16 mouse cellular contexts compared by ENCODE assay signal in the genomic region with DNA sequence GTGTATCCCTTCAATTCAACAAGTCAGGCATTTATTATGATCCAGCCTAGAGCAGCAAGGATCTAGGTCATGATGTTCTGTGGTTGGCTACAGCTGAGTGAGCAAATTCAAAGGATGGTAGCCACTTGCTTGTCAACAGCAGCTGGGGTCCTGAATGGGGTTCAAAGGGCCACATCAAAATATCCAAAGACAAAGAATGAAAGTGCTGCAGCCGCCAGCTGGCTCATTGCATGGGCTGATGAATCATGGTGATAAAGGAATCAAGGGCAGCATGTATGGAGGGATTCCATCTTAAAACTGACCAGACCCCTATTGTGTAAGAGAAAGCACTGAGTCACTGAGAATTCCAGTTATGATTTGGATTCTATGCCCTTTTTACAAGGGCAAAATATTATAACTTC.
A peak's percentile ranks its signal among the peaks of the same experiment; 100 is the strongest.
DNase-seq lines count a peak whose midpoint lies in the region; ATAC-seq lines count a peak whose summit lies in the region.
"Had no signal": no experiment of that assay in that cellular context is flagged by ENCODE, and none has a peak within 500 bp of the region (broad histone marks: within the 10 kb centered on the region; RNA-seq: fewer than 3 reads in every experiment).

No protein-coding gene starts in this region.

- no peaks in the 10 kb centered on the region for H3K27me3 ChIP-seq in hindbrain, embryonic 11.5 days (ENCODE audit: control insufficient read depth, insufficient read depth, low read length)
- no peaks in the 10 kb centered on the region for H3K27me3 ChIP-seq in hindbrain, embryonic 13.5 days
- H3K27me3 ChIP-seq: limb, embryonic 15.5 days; liver, embryonic 15.5 days; megakaryocyte, embryonic 14.5 days had no signal

- 33% methylated on average over 1 of the region's 1 CpGs for WGBS in hindbrain, embryonic 11.5 days
- WGBS in hindbrain, embryonic 13.5 days: 21% methylated on average over 1 of the region's 1 CpGs

- no peak overlapping the region for H3K27ac ChIP-seq in hindbrain, embryonic 11.5 days (ENCODE audit: low read depth, low read length)
- no peak overlapping the region for H3K27ac ChIP-seq in hindbrain, embryonic 13.5 days
- H3K27ac ChIP-seq: embryonic facial prominence, embryonic 10.5 days; forebrain, embryonic 12.5 days; gastrocnemius, adult 2 months; heart, embryonic 10.5 days; layer of hippocampus, adult 2 months; limb, embryonic 15.5 days; liver, embryonic 15.5 days; stomach, postnatal 0 days had no signal

- H3K4me1 ChIP-seq in hindbrain, embryonic 11.5 days (replicated peaks; ENCODE audit: control insufficient read depth, insufficient read depth, low read length): no peaks in the 10 kb centered on the region
- no peaks in the 10 kb centered on the region for H3K4me1 ChIP-seq in hindbrain, embryonic 13.5 days (replicated peaks)
- H3K4me1 ChIP-seq: embryonic facial prominence, embryonic 10.5 days; forebrain, embryonic 12.5 days; heart, embryonic 10.5 days; limb, embryonic 15.5 days; liver, embryonic 15.5 days; megakaryocyte, embryonic 14.5 days had no signal

- ATAC-seq in hindbrain, embryonic 11.5 days (ENCODE audit: low FRiP score): peak; percentile 53
- ATAC-seq in hindbrain, embryonic 13.5 days (ENCODE audit: low FRiP score): no peak

- H3K36me3 ChIP-seq in hindbrain, embryonic 11.5 days (ENCODE audit: control insufficient read depth, insufficient read depth, low read length): no peaks in the 10 kb centered on the region
- no peaks in the 10 kb centered on the region for H3K36me3 ChIP-seq in hindbrain, embryonic 13.5 days
- H3K36me3 ChIP-seq: embryonic facial prominence, embryonic 10.5 days; forebrain, embryonic 12.5 days; heart, embryonic 10.5 days; limb, embryonic 15.5 days; liver, embryonic 15.5 days had no signal

- no peak overlapping the region for H3K9ac ChIP-seq in hindbrain, embryonic 11.5 days (ENCODE audit: low read depth, low read length)
- no peak overlapping the region for H3K9ac ChIP-seq in hindbrain, embryonic 13.5 days
- H3K9ac ChIP-seq: forebrain, embryonic 12.5 days; limb, embryonic 15.5 days; liver, embryonic 15.5 days had no signal

- no peaks in the 10 kb centered on the region for H3K9me3 ChIP-seq in hindbrain, embryonic 11.5 days (ENCODE audit: control insufficient read depth, low read length)
- no peaks in the 10 kb centered on the region for H3K9me3 ChIP-seq in hindbrain, embryonic 13.5 days
- H3K9me3 ChIP-seq: embryonic facial prominence, embryonic 10.5 days; forebrain, embryonic 12.5 days; heart, embryonic 10.5 days; limb, embryonic 15.5 days; liver, embryonic 15.5 days; megakaryocyte, embryonic 14.5 days had no signal

- H3K4me2 ChIP-seq in hindbrain, embryonic 11.5 days (replicated peaks; ENCODE audit: low read depth, low read length): no peak overlapping the region
- H3K4me2 ChIP-seq in hindbrain, embryonic 13.5 days: no peak overlapping the region
- H3K4me2 ChIP-seq: forebrain, embryonic 12.5 days; limb, embryonic 15.5 days; liver, embryonic 15.5 days had no signal

- DNase-seq in cerebellum, adult 11-12 months: peak; percentile 31
- no peak for DNase-seq in cerebellum, postnatal 36 days
- peak; percentile 6 for DNase-seq in hindbrain, embryonic 11.5 days (ENCODE audit: low spot score)
- peak; percentile 9 for DNase-seq in NIH3T3 (ENCODE audit: low read depth)
- peak; percentile 39 for DNase-seq in cerebellum, adult 9-11 months
- DNase-seq in heart, postnatal 14 days: no peak
- DNase-seq: gastrocnemius, adult 2 months had no signal

- intact Hi-C loops in heart, postnatal 14 days (cut with DNase I): loop anchor here (5.0 kb wide), 1 partner anchor 832 kb away; no protein-coding TSS in a partner anchor

- no peak overlapping the region for H3K4me3 ChIP-seq in hindbrain, embryonic 11.5 days (ENCODE audit: low read depth, low read length)
- no peak overlapping the region for H3K4me3 ChIP-seq in hindbrain, embryonic 13.5 days
- H3K4me3 ChIP-seq: embryonic facial prominence, embryonic 10.5 days; forebrain, embryonic 12.5 days; gastrocnemius, adult 2 months; heart, embryonic 10.5 days; layer of hippocampus, adult 2 months; limb, embryonic 15.5 days; liver, embryonic 15.5 days; megakaryocyte, embryonic 14.5 days had no signal

Comparison
In these comparisons a context has a peak if more than half of its experiments do, and no peak if none do; other contexts are left out.
1. DNase-seq: peak in cerebellum, adult 11-12 months (single experiment), hindbrain, embryonic 11.5 days (single experiment), NIH3T3 (single experiment) and cerebellum, adult 9-11 months (single experiment); none in cerebellum, postnatal 36 days (0 of 2) and heart, postnatal 14 days (0 of 2).